Mouse (Mus musculus) layer of hippocampus, postnatal 14 days (tissue): Measurements from ENCODE around the gene Hist1h4n. TPM values are rescaled to one million over a fixed set of nuclear protein-coding genes. Genes with fewer than 3 reads are reported as not detected.
"Not testable (repeated sequence)": the region's sequence is repeated elsewhere in the genome, so short reads cannot be mapped to it uniquely, and the experiment has no call there.

Experiments
- DNase-seq, 2 experiments: peaks; one replicate each; pipeline ENCODE4 v3.0.0; 2021 to 2022; ENCODE audit warnings: low spot score in 2 of 2, mixed read lengths in 1 of 2
- long read RNA-seq, 2 experiments: library from polyadenylated mRNA; stranded (forward); transcript quantifications; one replicate each; pipeline ENCODE4 v2.0.0; 2021
- total RNA-seq, 2 experiments: library from RNA; stranded (reverse); gene quantifications; 2 replicates each; pipeline ENCODE4 v1.2.3; 2021

Gene Hist1h4n
- total RNA-seq, result 10 to 100 TPM; 30.8 to 35.7 TPM
- long read RNA-seq, experiment 1, result 0 reads
- long read RNA-seq, experiment 2, result 0 reads

DNA sequence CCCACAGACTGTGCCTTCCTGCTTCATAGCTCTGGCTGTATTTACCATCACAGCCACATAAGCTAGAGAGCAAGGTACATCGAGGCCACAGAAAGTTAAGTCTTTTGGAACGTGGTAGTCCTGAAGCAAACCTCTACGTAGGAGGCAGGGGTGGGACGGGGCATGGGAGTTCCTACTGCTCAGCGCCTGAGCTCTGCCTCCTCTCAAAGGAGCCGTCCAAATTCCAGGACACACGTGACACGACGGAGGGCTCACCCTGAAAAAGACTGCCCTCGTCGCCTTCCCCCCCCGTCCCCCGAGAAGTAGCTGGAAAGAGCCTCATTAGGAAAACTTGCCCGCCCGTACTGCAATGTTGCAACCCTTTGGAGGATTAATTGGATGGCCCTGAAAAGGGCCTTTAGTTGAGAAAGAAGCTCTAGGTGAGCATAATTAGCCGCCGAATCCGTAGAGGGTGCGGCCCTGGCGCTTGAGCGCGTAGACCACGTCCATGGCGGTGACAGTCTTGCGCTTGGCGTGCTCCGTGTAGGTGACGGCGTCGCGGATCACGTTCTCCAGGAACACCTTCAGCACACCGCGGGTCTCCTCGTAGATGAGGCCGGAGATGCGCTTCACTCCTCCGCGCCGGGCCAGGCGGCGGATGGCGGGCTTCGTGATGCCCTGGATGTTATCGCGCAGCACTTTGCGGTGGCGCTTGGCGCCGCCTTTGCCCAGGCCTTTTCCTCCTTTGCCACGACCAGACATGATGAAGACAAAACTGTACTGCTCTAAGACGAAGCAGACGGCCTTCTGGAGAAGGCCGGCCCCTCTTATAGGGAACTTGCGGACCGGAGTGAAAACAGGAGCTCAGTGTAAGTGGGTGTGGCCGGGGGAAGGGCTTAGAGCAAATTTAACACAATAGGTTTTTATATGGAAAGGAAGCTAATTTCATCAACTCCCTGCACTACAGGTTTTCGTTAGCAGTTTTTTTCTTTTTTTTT lies at the start of gene Hist1h4n:
TSS of gene Hist1h4n (minus strand) at position 779 of the 977 bp plus-strand sequence.
- peak; percentile 17 to 26 for DNase-seq

DNA sequence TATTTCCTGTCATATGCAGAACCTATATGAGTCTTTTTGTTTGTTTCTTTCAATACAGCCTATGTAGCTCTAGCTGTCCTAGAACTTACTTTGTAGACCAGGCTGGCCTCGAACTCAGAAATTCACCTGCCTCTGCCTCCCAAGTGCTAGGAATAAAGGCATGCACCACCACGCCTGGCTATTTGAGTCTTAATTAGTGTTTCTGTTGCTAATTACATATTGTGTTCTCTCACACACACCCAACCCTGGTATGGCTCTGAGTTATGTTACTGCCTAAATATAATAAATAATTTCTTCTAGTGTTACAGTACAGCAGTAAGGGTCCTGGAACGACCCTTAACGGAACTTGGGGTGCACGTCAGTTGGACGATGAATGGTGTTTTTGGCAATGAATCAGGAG lies 48.7 kb upstream of the Hist1h4n start:
- no peak for DNase-seq

DNA sequence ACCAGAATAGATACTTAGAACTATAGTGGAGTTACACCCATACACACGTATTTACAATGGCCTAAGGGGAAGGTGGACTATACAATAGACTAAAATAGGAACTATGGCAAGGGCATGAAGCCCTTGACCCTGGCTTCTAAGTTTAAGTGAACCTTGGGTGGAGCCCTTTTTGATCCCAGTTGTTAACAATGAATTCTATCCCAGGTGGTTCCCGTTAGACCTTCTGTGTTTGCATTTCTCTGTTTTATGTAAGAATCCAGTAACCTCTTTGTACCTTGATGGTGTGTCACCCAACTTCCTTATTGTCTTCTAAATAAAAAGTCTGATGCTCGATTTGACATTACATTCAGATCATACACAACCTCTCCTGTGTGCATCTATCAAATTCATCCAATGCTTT lies 33.5 kb upstream of the Hist1h4n start:
- DNase-seq, result not testable (repeated sequence)

DNA sequence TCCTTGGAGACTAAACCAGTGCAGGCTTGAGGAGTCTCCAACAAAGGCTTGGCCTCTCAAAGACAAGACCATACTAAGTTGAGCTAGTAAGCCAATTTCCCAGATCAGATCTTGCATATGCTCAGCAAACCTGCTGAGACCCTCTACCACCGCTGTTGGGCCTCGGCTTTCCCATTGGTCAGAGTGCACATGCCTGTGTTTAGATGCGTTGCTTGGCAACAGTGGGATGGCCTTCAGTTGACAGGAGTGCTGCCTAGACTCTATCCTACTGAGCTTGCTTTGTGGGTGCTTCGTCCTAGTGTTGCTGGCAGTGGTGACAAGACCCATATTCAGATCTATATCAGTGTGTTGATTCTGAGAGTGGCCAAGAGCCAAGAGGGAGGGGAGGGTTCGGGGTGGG lies 29.6 kb upstream of the Hist1h4n start:
- no peak for DNase-seq

DNA sequence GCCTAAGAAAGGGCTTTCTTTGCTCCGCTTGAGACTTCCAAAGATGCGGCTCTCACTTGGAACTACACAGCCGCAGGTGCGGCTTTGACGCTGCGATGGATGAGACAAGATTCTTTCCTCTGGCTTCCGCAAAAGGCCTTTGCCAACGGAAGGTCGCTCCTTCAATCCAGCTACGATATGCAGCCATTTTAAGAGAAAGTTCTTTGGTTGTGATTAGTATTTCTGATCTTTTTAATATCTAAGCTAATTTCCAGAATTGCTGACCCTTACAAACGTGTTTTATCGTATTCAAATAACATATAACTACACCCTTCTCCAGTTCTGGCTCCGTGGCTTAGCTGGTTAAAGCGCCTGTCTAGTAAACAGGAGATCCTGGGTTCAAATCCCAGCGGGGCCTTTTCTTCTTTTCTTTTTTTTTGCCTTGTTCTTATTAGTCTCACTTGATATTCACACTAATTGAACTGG lies 23.7 kb upstream of the Hist1h4n start:
- peak; percentile 24 to 86 for DNase-seq

DNA sequence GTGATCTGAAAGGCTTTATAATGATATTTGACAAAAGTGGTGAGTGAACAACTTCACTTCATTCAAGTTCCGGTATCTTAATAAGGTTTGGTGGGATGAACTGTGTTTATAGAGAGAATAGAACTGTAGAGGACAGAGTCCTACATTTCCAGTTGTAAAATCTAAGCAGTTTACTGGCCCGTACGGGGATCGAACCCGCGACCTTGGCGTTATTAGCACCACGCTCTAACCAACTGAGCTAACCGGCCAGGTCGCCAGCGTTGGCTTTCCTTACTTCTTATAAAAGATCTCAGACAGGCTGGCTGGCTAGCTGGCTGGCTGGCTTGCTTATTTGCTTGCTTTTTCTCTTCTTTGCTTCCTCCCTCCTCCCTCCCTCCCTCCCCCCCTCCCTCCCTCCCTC lies 23.1 kb upstream of the Hist1h4n start:
- DNase-seq, result peak; percentile 65 to 78

DNA sequence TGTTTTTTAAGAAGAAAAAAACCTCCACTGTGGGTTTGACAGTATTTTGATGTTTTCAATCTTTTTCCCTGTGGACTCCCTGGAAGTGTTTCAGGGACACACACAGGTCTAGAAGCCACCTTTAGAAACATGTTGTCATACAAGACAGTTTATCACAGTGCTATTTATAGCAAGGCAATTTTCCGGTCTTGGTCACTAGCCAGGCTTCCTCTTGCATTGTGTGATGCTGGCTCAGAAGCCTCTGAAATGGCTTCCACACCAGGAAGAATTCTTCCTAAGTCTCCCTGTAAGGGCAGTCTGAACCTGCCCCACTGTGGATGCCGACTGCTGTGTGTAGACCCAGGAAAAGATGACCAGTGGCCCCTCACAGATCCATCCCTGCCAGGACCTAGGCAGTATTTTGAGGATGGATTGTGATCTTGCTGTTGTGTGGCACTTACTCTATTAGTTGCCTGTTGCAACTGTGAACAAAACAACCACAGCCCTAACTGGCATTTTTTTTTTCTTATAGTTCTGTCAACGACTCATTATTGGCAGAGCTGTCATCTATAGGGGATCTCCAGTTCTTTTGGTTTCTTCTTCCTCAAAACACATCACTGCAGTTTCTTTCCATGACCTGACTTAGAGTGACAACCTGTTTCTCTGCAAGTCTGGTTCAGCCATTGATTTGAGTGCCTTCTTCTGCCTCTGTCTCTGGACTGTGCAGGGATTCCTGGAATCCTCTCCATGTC lies 20.4 kb upstream of the Hist1h4n start:
- DNase-seq, result no peak

DNA sequence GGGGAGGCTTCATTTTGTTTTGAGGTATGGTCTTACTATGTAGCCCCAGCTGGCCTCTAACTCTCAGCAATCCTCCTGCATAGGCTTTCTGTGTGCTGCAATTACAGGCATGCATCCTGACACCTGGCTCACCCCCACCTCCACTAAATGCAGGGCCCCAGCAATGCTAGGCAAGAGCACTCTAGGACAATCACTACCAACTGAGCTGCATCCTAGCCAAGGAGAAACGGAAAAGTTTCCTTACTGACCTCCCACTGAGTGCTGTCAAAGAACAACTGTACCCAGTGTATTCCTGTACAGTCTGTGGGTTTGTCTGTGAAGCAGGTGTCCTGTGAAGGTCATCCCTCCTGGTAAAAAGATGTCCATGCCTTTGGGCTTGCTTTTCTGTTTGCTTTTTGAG lies 18.7 kb upstream of the Hist1h4n start:
- not testable (repeated sequence) for DNase-seq

DNA sequence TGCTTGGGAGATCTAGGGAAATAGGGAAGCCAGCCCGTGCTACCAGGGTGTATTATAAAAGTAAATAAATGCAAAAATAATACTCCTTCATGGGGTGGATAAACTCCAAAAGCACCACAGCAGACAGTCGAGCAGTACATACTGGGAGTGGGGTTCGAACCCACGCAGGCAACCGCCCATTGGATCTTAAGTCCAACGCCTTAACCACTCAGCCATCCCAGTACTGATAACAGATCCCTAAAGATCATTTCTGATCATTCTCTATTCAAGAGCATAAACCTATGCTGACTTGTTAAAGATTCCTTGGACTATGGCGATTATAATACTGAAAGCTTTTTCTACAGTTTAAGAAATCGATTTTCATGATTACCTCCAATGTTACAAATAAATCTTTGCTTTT lies 15.9 kb upstream of the Hist1h4n start:
- no peak for DNase-seq

DNA sequence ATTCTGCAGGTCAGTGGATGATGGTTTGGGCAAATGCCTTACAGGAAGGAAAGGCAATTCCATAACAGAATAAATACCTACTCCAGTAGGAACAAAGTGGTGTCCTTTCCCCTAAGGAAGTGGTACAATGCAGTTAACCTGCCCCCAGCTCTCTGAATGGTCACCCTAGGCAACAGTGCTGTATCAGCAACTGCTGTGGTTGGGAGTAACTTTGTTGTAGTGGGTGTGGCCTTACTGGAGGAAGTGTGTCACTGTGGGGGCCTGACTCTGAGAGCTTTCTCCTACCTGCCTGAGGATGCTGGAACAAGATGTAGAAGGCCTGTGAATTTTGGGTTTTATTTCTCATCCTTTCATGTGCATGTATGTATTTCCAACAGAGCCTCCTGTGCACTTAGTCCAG lies 14.4 kb upstream of the Hist1h4n start:
- not testable (repeated sequence) for DNase-seq

DNA sequence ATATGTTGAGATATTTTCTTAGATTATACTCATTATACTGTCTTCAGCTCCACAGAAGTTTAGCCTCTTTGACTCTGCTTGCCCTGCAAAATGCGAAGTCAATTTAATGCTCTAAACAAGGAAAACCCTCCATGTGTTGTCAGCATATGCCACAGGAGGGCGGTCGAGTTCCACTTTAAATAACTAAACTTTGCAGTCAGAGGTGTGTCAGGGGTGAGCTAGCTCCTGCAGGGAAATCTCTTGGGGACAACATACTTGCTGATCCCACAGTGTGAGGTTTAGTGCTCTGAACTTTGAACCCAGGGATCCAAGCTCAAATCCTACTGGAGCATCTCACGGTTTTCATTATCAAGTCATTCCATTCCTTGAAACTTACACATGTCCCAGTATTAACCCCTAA lies 8.5 kb upstream of the Hist1h4n start:
- DNase-seq, result not testable (repeated sequence)

DNA sequence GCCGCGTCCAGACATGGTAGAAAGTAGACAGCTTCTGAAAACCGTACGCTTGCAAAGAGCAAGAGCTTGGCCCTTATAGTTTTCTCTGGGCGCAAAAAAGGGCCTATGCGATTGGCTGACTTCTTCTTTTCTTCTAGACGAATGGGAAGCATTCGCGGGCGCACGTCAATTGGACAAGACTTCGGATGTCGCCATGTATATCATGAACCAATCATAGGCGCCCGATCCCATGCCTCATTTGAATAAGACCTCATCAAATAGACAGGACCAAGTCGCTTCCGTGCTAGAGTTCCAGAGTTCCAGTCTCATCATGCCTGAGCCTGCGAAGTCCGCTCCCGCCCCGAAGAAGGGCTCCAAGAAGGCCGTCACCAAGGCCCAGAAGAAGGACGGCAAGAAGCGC lies 1.5 kb upstream of the Hist1h4n start, which contains the start of the genes Hist1h2ap and Hist1h2br:
TSS of gene Hist1h2ap (minus strand) at position 47 of the 400 bp plus-strand sequence.
TSS of gene Hist1h2br (plus strand) at position 283 of the 400 bp plus-strand sequence.
- DNase-seq, result not testable (repeated sequence)

DNA sequence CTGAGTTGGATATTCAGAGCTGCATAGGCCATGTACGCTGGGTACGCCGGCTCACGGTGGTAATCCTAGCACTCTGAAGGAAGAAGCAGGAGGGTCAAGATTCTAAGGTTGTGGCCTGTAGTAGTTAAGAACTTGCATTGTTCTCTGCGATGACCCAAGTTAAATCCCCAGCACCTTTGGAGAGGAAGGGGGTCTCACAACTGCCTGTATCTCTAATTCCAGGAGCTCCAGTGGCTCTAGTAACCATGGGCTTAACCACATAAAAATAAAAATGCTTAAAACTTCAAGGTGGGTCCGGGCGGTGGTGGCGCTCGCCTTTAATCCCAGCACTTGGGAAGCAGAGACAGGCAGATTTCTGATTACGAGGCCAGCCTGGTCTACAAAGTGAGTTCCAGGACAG lies 1.7 kb downstream of the Hist1h4n start:
- no peak for DNase-seq

DNA sequence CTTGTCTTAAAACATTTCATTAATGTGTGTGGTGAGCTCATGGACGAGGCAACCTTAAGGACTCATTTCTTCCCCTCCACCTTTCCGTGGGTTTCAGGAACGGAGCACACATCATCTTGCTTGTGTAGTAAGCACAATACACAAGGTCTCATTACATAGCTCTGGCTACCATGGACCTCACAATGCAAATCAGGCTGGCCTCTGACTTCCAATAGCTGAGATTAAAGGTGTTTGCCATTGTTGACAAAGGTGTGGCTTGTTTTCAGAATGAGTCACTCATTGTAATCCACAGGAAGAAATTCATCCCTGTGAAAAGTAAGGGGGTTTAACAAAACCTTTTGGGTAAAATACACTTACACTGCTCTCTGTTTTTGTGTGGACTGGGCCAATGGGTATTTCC lies 3.5 kb downstream of the Hist1h4n start:
- no peak for DNase-seq

DNA sequence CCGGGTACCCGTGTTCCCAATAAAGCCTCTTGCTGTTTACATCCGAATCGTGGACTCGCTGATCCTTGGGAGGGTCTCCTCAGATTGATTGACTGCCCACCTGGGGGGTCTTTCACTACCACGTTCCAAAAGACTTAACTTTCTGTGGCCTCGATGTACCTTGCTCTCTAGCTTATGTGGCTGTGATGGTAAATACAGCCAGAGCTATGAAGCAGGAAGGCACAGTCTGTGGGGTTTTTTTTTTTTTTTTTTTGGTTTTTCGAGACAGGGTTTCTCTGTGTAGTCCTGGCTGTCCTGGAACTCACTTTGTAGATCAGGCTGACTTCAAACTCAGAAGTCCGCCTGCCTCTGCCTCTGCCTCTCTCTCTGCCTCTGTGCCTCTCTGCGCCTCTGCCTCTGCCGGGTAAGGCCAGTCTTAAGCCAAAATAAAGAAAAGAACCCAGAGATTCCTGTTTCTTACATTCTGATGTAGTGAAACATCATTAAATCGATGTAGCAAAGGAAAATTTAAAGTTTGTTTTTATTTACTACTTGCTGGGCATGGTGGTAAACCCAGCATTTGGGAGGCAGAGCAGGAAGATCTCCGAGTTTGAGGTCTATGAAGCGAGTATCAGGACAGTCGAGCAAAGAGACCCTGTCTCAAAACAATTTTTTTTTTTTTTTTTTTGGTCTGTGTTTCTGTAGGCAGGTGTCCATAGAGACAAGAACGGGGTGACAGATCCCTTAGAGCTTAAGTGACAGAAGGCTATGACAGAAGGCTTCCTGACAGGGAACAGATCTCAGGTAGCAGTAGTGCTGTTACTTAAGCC lies 11.7 kb downstream of the Hist1h4n start:
- not testable (repeated sequence) for DNase-seq

DNA sequence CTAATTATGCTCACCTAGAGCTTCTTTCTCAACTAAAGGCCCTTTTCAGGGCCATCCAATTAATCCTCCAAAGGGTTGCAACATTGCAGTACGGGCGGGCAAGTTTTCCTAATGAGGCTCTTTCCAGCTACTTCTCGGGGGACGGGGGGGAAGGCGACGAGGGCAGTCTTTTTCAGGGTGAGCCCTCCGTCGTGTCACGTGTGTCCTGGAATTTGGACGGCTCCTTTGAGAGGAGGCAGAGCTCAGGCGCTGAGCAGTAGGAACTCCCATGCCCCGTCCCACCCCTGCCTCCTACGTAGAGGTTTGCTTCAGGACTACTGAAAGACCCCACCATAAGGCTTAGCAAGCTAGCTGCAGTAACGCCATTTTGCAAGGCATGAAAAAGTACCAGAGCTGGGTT lies 19.9 kb downstream of the Hist1h4n start:
- DNase-seq, result not testable (repeated sequence)

DNA sequence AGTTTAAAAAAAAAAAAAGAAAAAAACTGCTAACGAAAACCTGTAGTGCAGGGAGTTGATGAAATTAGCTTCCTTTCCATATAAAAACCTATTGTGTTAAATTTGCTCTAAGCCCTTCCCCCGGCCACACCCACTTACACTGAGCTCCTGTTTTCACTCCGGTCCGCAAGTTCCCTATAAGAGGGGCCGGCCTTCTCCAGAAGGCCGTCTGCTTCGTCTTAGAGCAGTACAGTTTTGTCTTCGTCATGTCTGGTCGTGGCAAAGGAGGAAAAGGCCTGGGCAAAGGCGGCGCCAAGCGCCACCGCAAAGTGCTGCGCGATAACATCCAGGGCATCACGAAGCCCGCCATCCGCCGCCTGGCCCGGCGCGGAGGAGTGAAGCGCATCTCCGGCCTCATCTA lies 20.5 kb downstream of the Hist1h4n start, which contains the start of gene Hist1h4m:
TSS of gene Hist1h4m (plus strand) at position 208 of the 400 bp plus-strand sequence.
- DNase-seq, result peak; percentile 28 to 49

DNA sequence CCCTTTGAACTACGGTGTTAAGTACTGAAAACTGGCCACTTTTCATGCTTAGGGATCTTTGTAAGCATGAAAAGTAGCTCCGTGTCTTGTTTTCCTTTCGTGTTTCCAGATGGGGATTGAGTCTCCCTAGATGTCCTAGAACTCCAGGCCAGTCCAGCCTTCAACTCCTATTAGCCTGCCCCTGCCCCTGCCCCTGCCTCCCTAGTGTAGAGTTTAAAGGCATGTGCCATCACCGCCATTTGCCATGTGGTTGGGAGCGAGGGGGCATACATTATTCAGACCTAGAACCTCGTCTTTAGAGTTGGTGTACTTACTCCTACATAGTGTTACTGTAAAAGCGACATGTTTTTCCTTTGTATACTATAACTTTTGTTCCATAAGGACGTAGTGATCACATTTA lies 20.9 kb downstream of the Hist1h4n start:
- not testable (repeated sequence) for DNase-seq

DNA sequence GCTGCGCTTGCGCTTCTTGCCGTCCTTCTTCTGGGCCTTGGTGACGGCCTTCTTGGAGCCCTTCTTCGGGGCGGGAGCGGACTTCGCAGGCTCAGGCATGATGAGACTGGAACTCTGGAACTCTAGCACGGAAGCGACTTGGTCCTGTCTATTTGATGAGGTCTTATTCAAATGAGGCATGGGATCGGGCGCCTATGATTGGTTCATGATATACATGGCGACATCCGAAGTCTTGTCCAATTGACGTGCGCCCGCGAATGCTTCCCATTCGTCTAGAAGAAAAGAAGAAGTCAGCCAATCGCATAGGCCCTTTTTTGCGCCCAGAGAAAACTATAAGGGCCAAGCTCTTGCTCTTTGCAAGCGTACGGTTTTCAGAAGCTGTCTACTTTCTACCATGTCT lies 21.9 kb downstream of the Hist1h4n start, which contains the start of the genes Hist1h2bq and Hist1h2ao:
TSS of gene Hist1h2bq (minus strand) at position 125 of the 400 bp plus-strand sequence.
TSS of gene Hist1h2ao (plus strand) at position 393 of the 400 bp plus-strand sequence.
- DNase-seq, result not testable (repeated sequence)

DNA sequence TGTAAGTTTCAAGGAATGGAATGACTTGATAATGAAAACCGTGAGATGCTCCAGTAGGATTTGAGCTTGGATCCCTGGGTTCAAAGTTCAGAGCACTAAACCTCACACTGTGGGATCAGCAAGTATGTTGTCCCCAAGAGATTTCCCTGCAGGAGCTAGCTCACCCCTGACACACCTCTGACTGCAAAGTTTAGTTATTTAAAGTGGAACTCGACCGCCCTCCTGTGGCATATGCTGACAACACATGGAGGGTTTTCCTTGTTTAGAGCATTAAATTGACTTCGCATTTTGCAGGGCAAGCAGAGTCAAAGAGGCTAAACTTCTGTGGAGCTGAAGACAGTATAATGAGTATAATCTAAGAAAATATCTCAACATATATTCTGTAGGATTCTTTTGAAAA lies 28.9 kb downstream of the Hist1h4n start:
- DNase-seq, result not testable (repeated sequence)
